Mouse (Mus musculus) cerebellum, postnatal 14 days (tissue): ENCODE results near the gene Adcy5.

ENCODE experiments used
- DNase-seq, 2 experiments: peaks; one replicate each; pipeline ENCODE4 v3.0.0; 2021; ENCODE audit warnings: mixed read lengths in 2 of 2

The Adcy5 gene

GRCm38 (mm10) chr16:35156832-35157231 lies 2.2 kb downstream of the Adcy5 start:
- peak in 1 of 2 experiments; percentile 37 for DNase-seq

GRCm38 (mm10) chr16:35159532-35159931 lies 4.9 kb downstream of the Adcy5 start:
- no peak for DNase-seq

GRCm38 (mm10) chr16:35159991-35160390 lies 5.3 kb downstream of the Adcy5 start:
- DNase-seq: no peak

- no peak for DNase-seq
These were observed 9.9 kb downstream of the Adcy5 start for GRCm38 (mm10) chr16:35164361-35165224.

- no peak for DNase-seq
These were observed 10.7 kb downstream of the Adcy5 start for GRCm38 (mm10) chr16:35165361-35165760.

GRCm38 (mm10) chr16:35165788-35166187 lies 11.1 kb downstream of the Adcy5 start:
- DNase-seq: peak; percentile 83 to 84

- no peak for DNase-seq
These were observed 14.8 kb downstream of the Adcy5 start for GRCm38 (mm10) chr16:35169431-35169830.

- no peak for DNase-seq
These were observed 17.5 kb downstream of the Adcy5 start for GRCm38 (mm10) chr16:35172195-35172594.

- no peak for DNase-seq
These were observed 23.8 kb downstream of the Adcy5 start for GRCm38 (mm10) chr16:35178516-35178915.

- DNase-seq: peak; percentile 92 to 93
These were observed 24.4 kb downstream of the Adcy5 start for GRCm38 (mm10) chr16:35179082-35179481.

GRCm38 (mm10) chr16:35183161-35183560 lies 28.5 kb downstream of the Adcy5 start:
- peak; percentile 67 to 73 for DNase-seq

- peak; percentile 56 to 59 for DNase-seq
These were observed 33.4 kb downstream of the Adcy5 start for GRCm38 (mm10) chr16:35188111-35188510.

- DNase-seq: no peak
These were observed 34.9 kb downstream of the Adcy5 start for GRCm38 (mm10) chr16:35189420-35190141.

GRCm38 (mm10) chr16:35190777-35191176 lies 36.1 kb downstream of the Adcy5 start:
- DNase-seq: no peak

GRCm38 (mm10) chr16:35191271-35191670 lies 36.6 kb downstream of the Adcy5 start:
- peak; percentile 52 to 63 for DNase-seq

GRCm38 (mm10) chr16:35192471-35192870 lies 37.8 kb downstream of the Adcy5 start:
- no peak for DNase-seq

- no peak for DNase-seq
These were observed 38.7 kb downstream of the Adcy5 start for GRCm38 (mm10) chr16:35193357-35193756.

GRCm38 (mm10) chr16:35199721-35200431 lies 45.2 kb downstream of the Adcy5 start:
- peak in 1 of 2 experiments; percentile 53 for DNase-seq

- peak in 1 of 2 experiments; percentile 63 for DNase-seq
These were observed 45.9 kb downstream of the Adcy5 start for GRCm38 (mm10) chr16:35200432-35201142.

GRCm38 (mm10) chr16:35201281-35201680 lies 46.6 kb downstream of the Adcy5 start:
- DNase-seq: no peak

GRCm38 (mm10) chr16:35203511-35203910 lies 48.8 kb downstream of the Adcy5 start:
- no peak for DNase-seq

- DNase-seq: no peak
These were observed 51.0 kb downstream of the Adcy5 start for GRCm38 (mm10) chr16:35205681-35206080.
